Mouse (Mus musculus) neural tube, embryonic 14.5 days (tissue): ENCODE data around the gene Esrp2. TPM values are rescaled to one million over a fixed set of nuclear protein-coding genes. Genes with fewer than 3 reads are reported as not detected.
A peak's percentile ranks its signal among the peaks of the same experiment; 100 is the strongest.

Source experiments
- ATAC-seq: fragments of 200-750 bp; cut with Nextera tagmentation; 2 replicates; pipeline ENCODE4 v1.8.0; 2017; ENCODE audit warnings: low read depth, mild to moderate bottlenecking, moderate TSS enrichment, moderate library complexity
- H3K27ac ChIP-seq: fragments of 300-500 bp; sonication (generic); 2 replicates; pipeline ENCODE4 v1.5.1; 2014; ENCODE audit warnings: low read depth, mild to moderate bottlenecking, control low read depth, low read length, moderate library complexity, mixed read lengths
- H3K27me3 ChIP-seq: fragments of 300-500 bp; sonication (generic); 2 replicates; pipeline ENCODE4 v1.6.1; 2014; ENCODE audit warnings: low read length; ENCODE audit not compliant: control insufficient read depth, insufficient read depth
- H3K36me3 ChIP-seq: fragments of 300-500 bp; sonication (generic); 2 replicates; pipeline ENCODE4 v1.6.1; 2014; ENCODE audit warnings: low read length, mixed read lengths; ENCODE audit not compliant: control insufficient read depth, insufficient read depth
- H3K4me1 ChIP-seq: fragments of 300-500 bp; sonication (generic); 2 replicates; pipeline ENCODE4 v1.6.1; 2014; ENCODE audit warnings: low read length; ENCODE audit not compliant: control insufficient read depth, insufficient read depth
- H3K4me2 ChIP-seq: fragments of 300-500 bp; sonication (generic); 2 replicates; pipeline ENCODE4 v1.6.1; 2014; ENCODE audit warnings: mild to moderate bottlenecking, low read depth, low read length, control low read depth
- H3K4me3 ChIP-seq: fragments of 300-500 bp; sonication (generic); 2 replicates; pipeline ENCODE4 v1.5.1; 2014; ENCODE audit warnings: low read depth, low read length, control low read depth, mixed read lengths
- H3K9ac ChIP-seq: fragments of 300-500 bp; sonication (generic); replicated peaks from 2 replicates; pipeline ENCODE4 v1.6.1; 2014; ENCODE audit warnings: low read depth, mild to moderate bottlenecking, control low read depth, low read length, mixed read lengths
- H3K9me3 ChIP-seq: fragments of 300-500 bp; sonication (generic); 2 replicates; pipeline ENCODE4 v1.6.1; 2016; ENCODE audit warnings: low read length; ENCODE audit not compliant: control insufficient read depth
- WGBS: fragments of 180-500 bp; shearing (Covaris S2); extraction: QIAGEN DNeasy Blood & Tissue Kit; methylation state at CpG from one replicate; pipeline ENCODE4 v1.1.7; 2014; 5-methylcytosine and 5-hydroxymethylcytosine counted together
- polyA plus RNA-seq: library from polyadenylated mRNA; unstranded; fragments of >200 nt; fragmentation: Nextera tagmentation; extraction: Ambion mirVana; gene quantifications from 2 replicates; pipeline ENCODE4 v1.2.1, GENCODE M21; 2014

Esrp2 gene
- polyA plus RNA-seq, 1 experiment from 2014 or later: not detected

- WGBS: 88% methylated on average over 9 of the region's 9 CpGs
- H3K27ac ChIP-seq: no peak overlapping the region
Measured at GRCm38 (mm10) chr8:106151041-106151440, 14.3 kb upstream of the Esrp2 start.

GRCm38 (mm10) chr8:106150653-106151000 lies 13.9 kb upstream of the Esrp2 start:
- Histone ChIP-seq H3K27ac (no peak overlapping the region), H3K4me2 (peak overlapping the region; percentile 59), H3K9me3 (no peaks in the 10 kb centered on the region), H3K9ac (peak overlapping the region; percentile 62), H3K27me3 (no peaks in the 10 kb centered on the region), H3K4me3 (peak overlapping the region; percentile 58), H3K4me1 (0 out of 2 replicates have a peak, but pooled peaks cover 5% of the 10 kb centered on the region), H3K36me3 (peaks cover 3% of the 10 kb centered on the region; the same call in 1 of the 2 replicates)
- 21% methylated on average over 8 of the region's 8 CpGs for WGBS
- ATAC-seq: no peak; the same call in 1 of the 2 replicates

More at GRCm38 (mm10) chr8:106151041-106151440, 14.3 kb upstream of the Esrp2 start:
- Histone ChIP-seq H3K27me3 (no peaks in the 10 kb centered on the region), H3K4me1 (0 out of 2 replicates have a peak, but pooled peaks cover 5% of the 10 kb centered on the region), H3K9me3 (no peaks in the 10 kb centered on the region), H3K36me3 (peaks cover 4% of the 10 kb centered on the region; the same call in 1 of the 2 replicates), H3K4me2 (peak overlapping the region; percentile 59), H3K9ac (no peak overlapping the region), H3K4me3 (peak overlapping the region; percentile 58)
- no peak for ATAC-seq

- Histone ChIP-seq H3K4me2 (peak within 1 kb of the TSS; percentile 59), H3K9ac (peak within 1 kb of the TSS; percentile 62), H3K4me1 (0 out of 2 replicates have a peak, but pooled peaks cover 5% of the 10 kb centered on the region), H3K4me3 (peak within 1 kb of the TSS; percentile 58), H3K27ac (no peak within 1 kb of the TSS), H3K36me3 (no peaks in the 10 kb centered on the region), H3K9me3 (no peaks in the 10 kb centered on the region), H3K27me3 (no peaks in the 10 kb centered on the region)
- ATAC-seq: peak; percentile 98
- 2% methylated on average over 38 of the region's 38 CpGs for WGBS
Measured at GRCm38 (mm10) chr8:106149801-106150652, 13.3 kb upstream of the Esrp2 start, which contains the start of gene Pla2g15. Gene Pla2g15, plus strand, starts transcription at chr8:106150399.

GRCm38 (mm10) chr8:106149025-106149424 lies 12.3 kb upstream of the Esrp2 start:
- Histone ChIP-seq H3K4me3 (no peak overlapping the region), H3K36me3 (no peaks in the 10 kb centered on the region), H3K27me3 (no peaks in the 10 kb centered on the region), H3K9me3 (no peaks in the 10 kb centered on the region), H3K9ac (no peak overlapping the region), H3K4me1 (0 out of 2 replicates have a peak, but pooled peaks cover 5% of the 10 kb centered on the region), H3K27ac (no peak overlapping the region), H3K4me2 (no peak overlapping the region)
- no peak for ATAC-seq
- 88% methylated on average over 6 of the region's 6 CpGs for WGBS

- no peak for ATAC-seq
- no peak overlapping the region for H3K4me3 ChIP-seq
- WGBS: 91% methylated on average over 6 of the region's 6 CpGs
- no peak overlapping the region for H3K9ac ChIP-seq
- no peak overlapping the region for H3K27ac ChIP-seq
- H3K36me3 ChIP-seq: no peaks in the 10 kb centered on the region
- no peaks in the 10 kb centered on the region for H3K27me3 ChIP-seq
- no peak overlapping the region for H3K4me2 ChIP-seq
- no peaks in the 10 kb centered on the region for H3K9me3 ChIP-seq
- 0 out of 2 replicates have a peak, but pooled peaks cover 5% of the 10 kb centered on the region for H3K4me1 ChIP-seq
Measured at GRCm38 (mm10) chr8:106147868-106148565, 11.2 kb upstream of the Esrp2 start.

- WGBS: 93% methylated on average over 4 of the region's 4 CpGs
- H3K9ac ChIP-seq: no peak overlapping the region
- H3K27ac ChIP-seq: no peak overlapping the region
- no peak overlapping the region for H3K4me2 ChIP-seq
- ATAC-seq: no peak
- H3K4me1 ChIP-seq: 0 out of 2 replicates have a peak, but pooled peaks cover 3% of the 10 kb centered on the region
- H3K36me3 ChIP-seq: no peaks in the 10 kb centered on the region
- no peak overlapping the region for H3K4me3 ChIP-seq
- no peaks in the 10 kb centered on the region for H3K9me3 ChIP-seq
- H3K27me3 ChIP-seq: no peaks in the 10 kb centered on the region
Measured at GRCm38 (mm10) chr8:106146014-106146413, 9.2 kb upstream of the Esrp2 start.

GRCm38 (mm10) chr8:106145331-106145730 lies 8.6 kb upstream of the Esrp2 start:
- H3K27me3 ChIP-seq: no peaks in the 10 kb centered on the region
- no peaks in the 10 kb centered on the region for H3K36me3 ChIP-seq
- H3K9ac ChIP-seq: no peak overlapping the region
- H3K27ac ChIP-seq: no peak overlapping the region
- H3K4me3 ChIP-seq: no peak overlapping the region
- H3K4me2 ChIP-seq: no peak overlapping the region
- no peaks in the 10 kb centered on the region for H3K4me1 ChIP-seq
- H3K9me3 ChIP-seq: no peaks in the 10 kb centered on the region
- no peak for ATAC-seq
- 88% methylated on average over 2 of the region's 2 CpGs for WGBS

- Histone ChIP-seq H3K9ac (no peak overlapping the region), H3K27ac (no peak overlapping the region), H3K4me1 (peaks cover 13% of the 10 kb centered on the region; the same call in 1 of the 2 replicates), H3K27me3 (peaks cover 26% of the 10 kb centered on the region), H3K36me3 (no peaks in the 10 kb centered on the region), H3K4me2 (no peak overlapping the region), H3K4me3 (no peak overlapping the region), H3K9me3 (no peaks in the 10 kb centered on the region)
- ATAC-seq: peak; percentile 65; the same call in 1 of the 2 replicates
- WGBS: 20% methylated on average over 13 of the region's 13 CpGs
Measured at GRCm38 (mm10) chr8:106140769-106141168, 4.0 kb upstream of the Esrp2 start.
